Mouse (Mus musculus) cerebellum, adult 2 months (tissue): ENCODE data around the gene Adat3. TPM values are rescaled to one million over a fixed set of nuclear protein-coding genes. Genes with fewer than 3 reads are reported as not detected.
"Not testable (repeated sequence)": the region's sequence is repeated elsewhere in the genome, so short reads cannot be mapped to it uniquely, and the experiment has no call there.

Source experiments
- DNase-seq, 2 experiments: peaks; one replicate each; pipeline ENCODE4 v3.0.0; 2021
- H3K27ac ChIP-seq: fragments of 200-500 bp; 2 replicates; pipeline ENCODE4 v1.5.1; 2012; ENCODE audit warnings: low read length, control low read depth, inconsistent platforms; ENCODE audit not compliant: insufficient read depth
- H3K27me3 ChIP-seq: fragments of 200-500 bp; 2 replicates; pipeline ENCODE4 v1.6.1; 2012; ENCODE audit warnings: inconsistent platforms, mild to moderate bottlenecking, low read length, moderate library complexity; ENCODE audit not compliant: control insufficient read depth, insufficient read depth
- H3K4me1 ChIP-seq: fragments of 200-500 bp; 2 replicates; pipeline ENCODE4 v1.6.1; 2011; ENCODE audit warnings: low read length; ENCODE audit not compliant: control insufficient read depth, insufficient read depth
- H3K4me3 ChIP-seq: fragments of 200-500 bp; replicated peaks from 2 replicates; pipeline ENCODE3; 2011; ENCODE audit warnings: mild to moderate bottlenecking, low read depth, low read length, control low read depth; ENCODE audit not compliant: insufficient read depth
- CTCF ChIP-seq: fragments of 200-500 bp; IDR thresholded peaks from 2 replicates; pipeline ENCODE4 v1.5.1; 2011; ENCODE audit warnings: low read depth, mild to moderate bottlenecking, control low read depth, low read length, moderate library complexity, borderline replicate concordance; ENCODE audit not compliant: insufficient read depth
- POLR2A ChIP-seq: fragments of 200-500 bp; IDR thresholded peaks from 2 replicates; pipeline ENCODE4 v1.6.1; 2011; ENCODE audit warnings: low read length, control low read depth, borderline replicate concordance; ENCODE audit not compliant: insufficient read depth
- WGBS: fragments of 180-500 bp; shearing (Covaris S2); methylation state at CpG from one replicate; pipeline ENCODE4 v1.1.7; 2018; 5-methylcytosine and 5-hydroxymethylcytosine counted together
- polyA plus RNA-seq: library from polyadenylated mRNA; depleted of rRNA; stranded (reverse); fragments of >200 nt; gene quantifications from 2 replicates; pipeline ENCODE4 v1.2.3, GENCODE M21; 2012

The Adat3 gene
- polyA plus RNA-seq, 1 experiment: 7.0 TPM

DNA sequence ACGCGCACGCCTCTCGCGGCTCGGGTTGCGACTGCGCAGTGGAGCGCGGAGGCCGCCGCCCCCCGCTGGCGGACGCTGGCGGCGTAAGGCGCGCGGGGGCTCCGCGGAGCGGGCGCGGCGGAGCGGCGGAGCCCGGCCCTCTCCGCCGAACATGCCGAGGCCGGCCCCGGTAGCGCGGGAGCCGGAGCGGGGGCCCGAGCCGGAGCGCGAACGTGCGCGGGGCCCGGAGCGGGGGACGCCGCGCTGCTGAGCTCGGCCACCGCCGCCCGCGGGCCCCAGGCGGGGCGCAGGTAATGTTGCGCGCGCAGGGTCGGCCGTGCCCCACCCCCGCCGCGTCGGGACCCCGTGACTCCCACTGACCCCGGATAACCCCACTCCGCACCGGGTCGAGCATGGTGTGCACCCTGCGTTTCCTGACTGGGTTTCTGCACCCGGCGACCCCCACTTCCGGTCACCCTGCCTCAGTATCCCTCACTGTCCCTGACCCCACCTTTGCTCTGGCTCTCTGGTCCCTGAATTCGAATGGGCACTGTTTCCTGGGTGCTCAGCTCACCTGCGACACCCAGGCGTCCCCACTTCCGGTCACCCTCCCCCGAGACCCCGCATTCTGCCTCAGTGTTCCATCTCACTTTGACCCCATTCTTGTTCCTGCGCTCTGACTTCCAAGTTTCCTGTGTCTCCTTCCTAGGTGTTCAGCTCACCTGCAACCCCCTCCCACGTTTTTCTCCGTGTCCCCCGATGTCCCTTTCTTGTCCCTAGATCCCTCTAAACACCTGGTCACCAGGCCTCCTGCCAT is 20.2 kb downstream of the Adat3 start, which contains the start of gene Csnk1g2:
Csnk1g2 (plus strand) TSS at position 178 of the 796 bp plus-strand sequence.
- peak in 1 of 2 experiments; percentile 66 for DNase-seq
- TF ChIP-seq CTCF (no peak), POLR2A (peak; percentile 28; the same call in 1 of the 2 replicates)
- peak within 1 kb of the TSS; percentile 57 for H3K27ac ChIP-seq
- H3K4me3 ChIP-seq: peak within 1 kb of the TSS; percentile 86
- H3K27me3 ChIP-seq: no peaks in the 10 kb centered on the region
- H3K4me1 ChIP-seq: peaks cover 25% of the 10 kb centered on the region
- WGBS: under 1% methylated on average over 81 of the region's 85 CpGs

DNA sequence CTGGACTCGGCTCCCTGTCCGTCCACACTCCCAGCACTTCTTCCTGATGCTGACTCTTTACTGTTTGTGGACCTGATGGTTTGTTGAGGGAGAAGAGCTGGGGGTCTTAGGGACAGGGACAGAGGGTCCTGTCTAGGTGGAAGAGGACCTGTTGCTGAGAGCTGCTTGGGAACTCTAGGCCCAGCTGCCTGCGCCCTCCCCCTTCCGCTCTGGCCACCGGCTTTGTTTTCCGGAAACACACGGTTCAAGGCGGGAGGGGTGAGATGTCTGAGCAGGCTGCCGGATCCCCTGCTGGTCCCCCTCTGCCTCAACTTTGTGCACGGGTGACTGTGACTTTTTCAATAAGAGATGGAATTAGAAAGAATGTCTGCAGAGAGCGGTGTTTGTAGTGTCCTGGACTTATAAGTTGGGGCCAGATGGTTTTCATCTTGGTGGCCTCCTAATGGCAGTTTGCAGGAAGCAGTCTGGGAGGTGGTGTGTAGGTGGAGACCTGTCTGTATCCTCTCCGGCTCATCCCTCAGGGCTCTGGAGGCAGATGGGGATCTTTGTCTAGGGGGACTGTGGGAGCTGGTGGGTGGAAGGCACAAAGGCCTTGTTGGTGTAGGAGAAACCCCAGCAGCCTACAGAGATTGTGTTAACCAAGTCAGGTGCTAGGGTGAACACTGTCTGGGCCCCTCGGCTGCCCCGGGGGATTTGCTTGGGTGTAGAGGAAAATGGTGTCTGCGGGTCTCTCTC is 20.9 kb downstream of the Adat3 start:
- 11% methylated on average over 15 of the region's 15 CpGs for WGBS
- H3K27me3 ChIP-seq: no peaks in the 10 kb centered on the region
- TF ChIP-seq CTCF (no peak), POLR2A (no peak)
- peak overlapping the region; percentile 86 for H3K4me3 ChIP-seq
- H3K4me1 ChIP-seq: peaks cover 27% of the 10 kb centered on the region
- peak overlapping the region; percentile 57 for H3K27ac ChIP-seq
- DNase-seq: peak; percentile 69

DNA sequence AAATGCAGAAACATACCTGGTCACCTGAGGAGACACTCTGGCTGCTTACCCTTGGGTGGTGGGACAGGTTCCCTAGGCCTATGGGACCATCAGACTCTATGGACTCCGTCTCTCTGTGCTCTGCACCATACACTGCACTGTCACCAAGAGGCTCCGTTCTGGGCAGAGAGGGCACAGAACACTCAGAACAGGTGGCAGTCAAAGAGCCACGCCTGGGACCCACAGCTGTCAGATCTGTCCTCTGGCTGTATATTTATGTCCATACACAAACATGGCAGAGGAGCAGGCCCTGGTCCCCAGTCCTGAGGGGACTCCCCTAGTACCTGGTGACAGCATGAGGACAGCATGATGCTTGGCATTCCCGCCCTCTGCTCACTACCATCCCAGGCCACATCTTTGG is 23.1 kb downstream of the Adat3 start:
- TF ChIP-seq CTCF (no peak), POLR2A (no peak)
- H3K4me1 ChIP-seq: peaks cover 49% of the 10 kb centered on the region
- no peak overlapping the region for H3K27ac ChIP-seq
- DNase-seq: no peak
- H3K4me3 ChIP-seq: no peak overlapping the region
- 64% methylated on average over 4 of the region's 4 CpGs for WGBS
- no peaks in the 10 kb centered on the region for H3K27me3 ChIP-seq

DNA sequence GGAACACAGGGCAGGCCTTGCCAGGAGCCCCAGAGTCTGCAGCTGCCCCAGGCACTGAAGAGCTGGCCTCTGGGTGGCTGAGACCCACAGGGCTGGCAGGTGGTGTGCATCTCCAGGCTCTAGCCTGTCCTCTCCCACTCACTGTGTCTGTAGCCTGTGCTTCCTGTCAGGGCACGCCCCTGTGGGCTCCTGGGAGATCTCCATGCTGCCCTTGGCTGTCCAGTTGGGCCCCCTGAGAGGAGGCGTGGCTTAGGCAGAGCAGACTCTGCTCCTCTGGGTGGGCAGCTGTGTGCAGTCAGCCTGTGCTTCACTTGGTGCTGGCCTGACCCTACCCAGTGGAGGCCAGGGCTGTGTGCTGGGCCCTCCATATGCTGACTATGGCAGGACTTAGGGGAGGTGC is 25.0 kb downstream of the Adat3 start:
- H3K27ac ChIP-seq: no peak overlapping the region; the same call in 1 of the 2 replicates
- no peak for DNase-seq
- peaks cover 57% of the 10 kb centered on the region for H3K4me1 ChIP-seq
- WGBS: 33% methylated on average over 2 of the region's 2 CpGs
- H3K4me3 ChIP-seq: no peak overlapping the region
- TF ChIP-seq POLR2A (no peak), CTCF (no peak)
- H3K27me3 ChIP-seq: no peaks in the 10 kb centered on the region

DNA sequence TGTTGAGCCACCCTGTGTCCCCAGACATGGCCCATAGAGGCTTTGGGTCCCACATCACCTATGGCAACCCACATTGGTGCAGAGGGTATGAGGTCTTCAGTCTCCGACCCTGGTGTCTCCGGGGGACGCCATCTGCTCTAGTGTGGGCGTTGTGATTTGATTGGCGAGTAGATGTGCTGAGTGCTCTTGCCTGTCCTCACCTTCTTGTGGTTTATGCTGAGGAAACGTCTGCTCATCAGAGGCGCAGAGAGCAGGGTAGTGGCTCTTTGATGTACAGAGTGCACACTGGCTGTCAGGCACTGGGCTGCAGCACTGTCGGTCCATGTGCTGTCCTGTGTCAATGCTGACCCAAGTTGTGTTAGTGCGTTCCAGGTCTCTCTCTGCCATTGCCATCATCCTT is 26.2 kb downstream of the Adat3 start:
- Histone ChIP-seq H3K4me1 (peaks cover 57% of the 10 kb centered on the region), H3K27me3 (no peaks in the 10 kb centered on the region), H3K4me3 (no peak overlapping the region), H3K27ac (peak overlapping the region; percentile 13)
- no peak for DNase-seq
- TF ChIP-seq POLR2A (no peak), CTCF (no peak)
- 14% methylated on average over 9 of the region's 9 CpGs for WGBS

DNA sequence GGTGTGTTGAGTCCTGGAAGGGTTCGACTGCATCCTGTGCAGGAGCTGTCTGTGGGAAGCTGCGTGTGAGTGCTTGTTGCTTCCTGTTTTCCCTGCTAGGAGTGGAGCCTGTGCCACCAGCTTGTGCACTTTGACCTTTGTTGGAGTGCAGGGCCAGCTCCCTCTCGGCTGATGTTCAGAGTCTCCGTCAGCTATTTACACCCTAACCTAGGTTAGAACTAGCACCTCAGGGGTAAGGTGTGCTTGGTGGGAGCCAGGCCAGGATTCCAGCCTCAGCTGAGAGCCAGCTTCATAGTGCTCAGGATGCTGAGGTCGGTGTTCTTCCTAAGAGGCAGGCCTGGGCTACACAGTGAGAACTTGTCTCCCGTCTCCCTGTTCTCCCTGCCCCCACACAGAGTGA is 32.7 kb downstream of the Adat3 start:
- WGBS: 86% methylated on average over 6 of the region's 6 CpGs
- DNase-seq: no peak

DNA sequence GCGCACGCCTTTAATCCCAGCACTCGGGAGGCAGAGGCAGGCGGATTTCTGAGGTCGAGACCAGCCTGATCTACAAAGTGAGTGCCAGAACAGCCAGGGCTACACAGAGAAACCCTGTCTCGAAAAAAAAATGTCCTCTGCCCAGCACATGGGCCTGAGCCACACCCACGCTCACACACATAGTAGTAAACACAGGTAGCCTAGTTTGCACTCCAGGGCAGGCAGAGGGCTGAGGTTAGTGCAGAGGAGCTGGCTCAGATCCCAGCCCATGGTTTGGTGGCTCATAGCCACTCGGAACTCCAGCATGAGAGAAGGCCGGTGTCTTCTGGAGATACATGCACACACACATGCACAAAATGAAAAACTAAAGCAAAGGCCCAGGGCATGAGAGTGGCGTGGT is 44.3 kb downstream of the Adat3 start:
- no peak overlapping the region for H3K27ac ChIP-seq
- TF ChIP-seq CTCF (no peak), POLR2A (no peak)
- peaks cover 31% of the 10 kb centered on the region for H3K4me1 ChIP-seq
- H3K27me3 ChIP-seq: no peaks in the 10 kb centered on the region
- DNase-seq: no peak
- H3K4me3 ChIP-seq: no peak overlapping the region
- 77% methylated on average over 10 of the region's 10 CpGs for WGBS

More for the DNA sequence above, 32.7 kb downstream of the Adat3 start:
- TF ChIP-seq POLR2A: no peak
- TF ChIP-seq CTCF: no peak
- H3K4me1 ChIP-seq: peaks cover 13% of the 10 kb centered on the region
- no peaks in the 10 kb centered on the region for H3K27me3 ChIP-seq
- H3K27ac ChIP-seq: no peak overlapping the region
- no peak overlapping the region for H3K4me3 ChIP-seq

DNA sequence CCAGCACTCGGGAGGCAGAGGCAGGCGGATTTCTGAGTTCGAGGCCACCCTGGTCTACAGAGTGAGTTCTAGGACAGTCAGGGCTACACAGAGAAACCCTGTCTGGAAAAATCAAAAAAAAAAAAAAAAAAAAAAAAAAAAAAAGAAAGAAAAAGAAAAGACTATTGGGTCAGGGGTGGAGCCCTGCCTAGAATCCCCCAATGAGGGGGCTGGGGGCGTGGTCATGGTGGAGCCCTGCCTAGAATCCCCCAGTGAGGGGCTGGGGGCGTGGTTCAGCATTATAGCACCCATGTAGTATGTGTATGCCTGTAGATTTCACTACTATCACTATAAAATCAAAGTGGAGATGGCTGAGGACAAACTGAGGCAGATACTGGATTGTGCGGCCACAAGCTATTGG is 47.2 kb downstream of the Adat3 start:
- DNase-seq, H3K4me3 ChIP-seq, H3K27me3 ChIP-seq: not testable (repeated sequence)
- Histone ChIP-seq H3K27ac (peak overlapping the region; percentile 8), H3K4me1 (peaks cover 38% of the 10 kb centered on the region)
- WGBS: 80% methylated on average over 6 of the region's 6 CpGs
